Comparison of ENCODE assay signal across 20 mouse cellular contexts in the genomic region with DNA sequence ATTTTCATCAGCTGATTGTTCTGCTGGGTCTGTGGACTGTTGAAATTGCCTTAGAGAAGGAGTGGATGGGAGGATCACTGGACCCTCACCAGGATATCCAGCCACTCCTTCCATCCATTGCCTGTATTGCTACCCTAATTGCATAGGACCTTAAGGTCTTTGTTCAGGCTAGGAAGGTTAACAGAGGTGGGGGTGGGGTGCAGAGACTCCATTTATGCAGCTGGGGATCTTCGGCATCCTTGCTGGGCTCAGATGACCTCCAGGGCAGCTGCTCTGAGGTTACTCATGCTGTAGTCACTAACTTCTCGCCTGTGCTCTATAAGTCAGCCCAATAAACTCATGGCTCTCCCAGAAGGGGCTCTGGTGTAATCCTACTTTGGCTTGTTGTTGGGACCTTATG.
"Had no signal": no experiment of that assay in that cellular context is flagged by ENCODE, and none has a peak within 500 bp of the region (broad histone marks: within the 10 kb centered on the region; RNA-seq: fewer than 3 reads in every experiment).

No protein-coding gene starts in this region.

- DNase-seq: kidney, postnatal 10 days; kidney, postnatal 36 days; layer of hippocampus, postnatal 36 days; liver; lung, adult 18-20 months; lung, postnatal 10 days; lung, postnatal 36 days; right cerebral cortex, postnatal 25 days; thymus, adult 2 months; thymus, postnatal 14 days; thymus, postnatal 4 days had no signal

- H3K9ac ChIP-seq: limb, embryonic 13.5 days; liver, embryonic 12.5 days; liver, embryonic 15.5 days; lung, embryonic 15.5 days; midbrain, embryonic 13.5 days had no signal

- ATAC-seq: liver, embryonic 12.5 days; midbrain, embryonic 13.5 days; midbrain, embryonic 16.5 days had no signal

- H3K4me3 ChIP-seq: limb, embryonic 10.5 days; limb, embryonic 13.5 days; liver, embryonic 12.5 days; liver, embryonic 15.5 days; lung, embryonic 15.5 days; megakaryocyte, embryonic 14.5 days; midbrain, embryonic 10.5 days; midbrain, embryonic 13.5 days had no signal

- H3K4me1 ChIP-seq: limb, embryonic 13.5 days; liver, embryonic 12.5 days; liver, embryonic 15.5 days; lung, embryonic 15.5 days; megakaryocyte, embryonic 14.5 days; midbrain, embryonic 13.5 days had no signal

- H3K27me3 ChIP-seq: limb, embryonic 13.5 days; liver, embryonic 12.5 days; liver, embryonic 15.5 days; lung, embryonic 15.5 days; midbrain, embryonic 13.5 days had no signal

- H3K27ac ChIP-seq: limb, embryonic 10.5 days; limb, embryonic 13.5 days; liver, embryonic 12.5 days; liver, embryonic 15.5 days; lung, embryonic 15.5 days; midbrain, embryonic 10.5 days; midbrain, embryonic 13.5 days had no signal

- H3K9me3 ChIP-seq: limb, embryonic 10.5 days; limb, embryonic 13.5 days; liver, embryonic 12.5 days; liver, embryonic 15.5 days; lung, embryonic 15.5 days; megakaryocyte, embryonic 14.5 days; midbrain, embryonic 10.5 days; midbrain, embryonic 13.5 days had no signal

- H3K4me2 ChIP-seq: limb, embryonic 13.5 days; liver, embryonic 12.5 days; liver, embryonic 15.5 days; lung, embryonic 15.5 days; midbrain, embryonic 13.5 days had no signal

- H3K36me3 ChIP-seq: limb, embryonic 10.5 days; liver, embryonic 12.5 days; liver, embryonic 15.5 days; lung, embryonic 15.5 days; midbrain, embryonic 10.5 days had no signal
